Mouse (Mus musculus) layer of hippocampus, postnatal 36 days (tissue): ENCODE results near the gene Polr2i. TPM values are rescaled to one million over a fixed set of nuclear protein-coding genes. Genes with fewer than 3 reads are reported as not detected.
"Not testable (repeated sequence)": the region's sequence is repeated elsewhere in the genome, so short reads cannot be mapped to it uniquely, and the experiment has no call there.

Experiments
- DNase-seq, 2 experiments: peaks; one replicate each; pipeline ENCODE4 v3.0.0; 2022
- total RNA-seq, 2 experiments: library from RNA; stranded (reverse); gene quantifications; 2 replicates each; pipeline ENCODE4 v1.2.3; 2021

Polr2i gene
- 10 to 100 TPM; 53.1 to 65.2 TPM for total RNA-seq

DNA sequence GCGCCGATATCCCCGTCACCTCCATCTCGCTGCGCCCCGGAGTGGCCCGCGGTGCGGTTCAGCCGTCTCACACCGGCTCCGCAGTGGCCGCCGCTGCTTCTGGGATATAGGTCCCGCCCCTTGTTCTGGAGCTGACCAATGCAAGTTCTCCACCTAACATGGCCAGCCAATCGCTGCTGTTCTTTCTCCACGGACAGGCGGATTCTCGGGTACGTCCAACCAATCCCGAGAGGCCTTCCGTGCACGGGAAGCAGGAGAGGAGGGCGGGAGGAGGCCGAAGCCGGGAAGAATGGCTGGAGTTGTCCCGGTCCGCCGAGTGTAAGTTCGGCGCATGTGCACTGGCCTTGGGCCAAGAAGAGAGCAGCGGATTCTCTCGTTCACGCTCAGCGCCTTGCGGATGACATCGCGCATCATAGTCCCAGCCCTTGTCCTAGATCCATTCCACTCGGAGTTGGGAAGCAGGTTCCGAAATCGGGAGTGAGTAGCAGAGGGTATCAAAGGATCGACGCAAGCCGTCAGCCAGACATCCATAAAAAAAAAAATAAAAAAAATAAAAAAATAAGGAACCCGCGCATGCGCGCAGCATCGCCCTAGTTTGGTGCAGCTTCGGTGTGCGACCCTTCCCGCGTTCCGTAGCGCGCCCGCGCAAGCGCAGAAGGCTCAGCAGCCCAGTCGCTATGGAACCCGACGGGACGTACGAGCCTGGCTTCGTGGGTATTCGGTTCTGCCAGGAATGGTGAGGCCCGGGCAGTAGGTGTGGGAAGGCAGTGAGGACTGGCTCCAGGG, at the start of gene Polr2i, which contains the start of gene Tbcb:
Gene Polr2i, plus strand, starts transcription at position 280 of the 786 bp plus-strand sequence.
Gene Tbcb, minus strand, starts transcription at position 604 of the 786 bp plus-strand sequence.
- peak; percentile 99 for DNase-seq

DNA sequence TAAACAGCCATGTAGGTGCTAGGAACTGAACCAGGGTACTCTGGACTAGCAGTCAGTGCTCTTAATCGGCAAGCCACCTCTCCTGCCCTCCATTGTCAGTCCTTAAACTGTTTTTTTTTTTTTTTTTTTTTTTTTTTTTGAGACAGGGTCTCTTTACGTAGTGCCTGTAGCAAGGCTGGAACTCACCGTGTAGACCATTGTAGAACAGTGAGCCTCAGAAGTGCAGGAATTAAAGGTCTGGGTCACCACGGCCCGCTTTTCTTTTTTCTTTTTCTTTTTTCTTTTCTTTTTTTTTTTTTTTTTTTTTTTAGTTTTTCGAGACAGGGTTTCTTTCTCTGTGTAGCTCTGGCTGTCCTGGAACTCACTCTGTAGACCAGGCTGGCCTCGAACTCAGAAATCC, 48.6 kb upstream of the Polr2i start:
- not testable (repeated sequence) for DNase-seq

GRCm38 (mm10) chr7:30183879-30184289, 47.9 kb upstream of the Polr2i start, which contains the start of gene Cox7a1:
Cox7a1 (plus strand) TSS chr7:30184144.
- peak in 1 of 2 experiments; percentile 34 for DNase-seq

DNA sequence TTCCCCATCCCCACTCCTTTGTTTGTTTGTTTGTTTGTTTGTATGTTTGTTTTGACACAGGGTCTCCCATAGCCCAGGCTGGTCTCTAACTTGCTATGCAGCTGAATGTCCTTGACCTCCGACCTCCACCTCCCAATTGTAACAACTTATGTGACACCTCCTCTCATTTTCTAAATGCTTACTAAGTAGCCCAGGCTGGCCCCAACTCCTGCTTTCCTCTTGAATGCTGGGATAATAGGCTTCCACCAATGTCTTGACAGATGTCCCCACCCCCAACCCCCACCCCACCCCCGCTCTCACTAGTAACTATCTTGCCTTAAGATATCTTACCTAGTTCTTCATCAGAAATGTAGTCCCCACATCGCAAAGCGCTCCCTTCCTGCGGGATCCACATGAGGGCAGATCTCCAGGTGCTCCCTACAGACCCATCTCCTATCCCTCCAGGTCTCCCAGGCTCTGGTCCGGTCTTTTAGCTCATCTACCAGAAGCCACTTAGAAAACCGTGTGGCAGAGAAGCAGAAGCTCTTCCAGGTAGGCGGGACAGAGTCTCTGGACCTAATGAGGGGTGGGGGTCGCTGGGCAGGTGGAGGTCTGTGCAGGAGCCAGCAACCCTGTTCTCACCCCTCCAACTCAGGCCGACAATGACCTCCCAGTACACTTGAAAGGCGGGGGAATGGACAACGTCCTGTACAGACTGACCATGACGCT, 47.0 kb upstream of the Polr2i start:
- DNase-seq = no peak

DNA sequence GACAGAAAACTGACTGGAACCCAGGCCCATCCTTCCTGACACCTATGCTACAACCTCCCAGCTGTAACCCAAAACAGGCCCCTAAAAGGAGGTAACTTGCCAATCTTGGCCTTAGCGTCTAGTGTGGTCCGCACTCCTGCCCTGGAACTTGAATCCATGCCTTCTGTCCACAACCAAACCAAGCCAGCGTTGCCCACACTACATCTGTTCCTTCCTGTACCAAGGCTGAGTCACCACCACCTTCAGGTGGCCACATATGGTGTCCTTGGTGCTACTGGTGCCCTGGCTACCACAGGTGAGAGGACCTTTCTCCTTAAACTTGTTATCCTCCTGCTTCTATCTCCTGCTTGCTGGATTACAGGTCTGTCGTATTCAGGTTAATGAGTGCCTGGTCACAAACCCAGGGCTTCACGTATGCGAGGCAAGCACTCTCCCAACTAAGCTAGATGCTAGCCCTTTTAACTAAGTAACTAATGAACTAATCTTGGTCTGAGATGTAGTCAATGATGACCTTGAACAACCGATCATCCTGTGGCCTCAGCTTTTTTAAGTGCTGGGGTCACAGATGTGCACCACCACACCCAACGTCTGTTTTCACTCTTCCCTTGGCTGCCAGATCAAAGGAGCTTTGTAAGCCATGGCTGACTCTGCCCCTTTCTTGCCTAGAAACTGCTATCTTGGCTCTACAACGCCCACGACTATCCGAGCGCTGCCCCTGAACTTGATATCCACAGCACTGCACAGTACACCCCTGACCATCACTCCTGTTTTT, 43.2 kb upstream of the Polr2i start:
- DNase-seq = no peak

DNA sequence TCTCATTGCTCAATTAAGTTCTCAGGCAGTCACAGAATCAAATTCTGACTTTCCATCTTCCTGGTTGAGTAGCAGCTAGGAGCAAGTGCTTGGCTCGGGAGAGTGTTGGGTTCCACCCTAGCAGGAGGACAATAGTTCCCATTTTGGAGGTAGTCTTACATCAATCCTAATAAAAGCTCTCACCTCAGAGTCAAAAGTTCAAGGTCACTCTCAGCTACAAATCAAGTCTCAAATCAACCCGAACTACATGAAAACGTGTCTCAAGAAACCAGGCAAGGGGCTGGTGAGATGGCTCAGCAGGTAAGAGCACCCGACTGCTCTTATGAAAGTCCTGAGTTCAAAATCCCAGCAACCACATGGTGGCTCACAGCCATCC, 42.6 kb upstream of the Polr2i start:
- DNase-seq = no peak

DNA sequence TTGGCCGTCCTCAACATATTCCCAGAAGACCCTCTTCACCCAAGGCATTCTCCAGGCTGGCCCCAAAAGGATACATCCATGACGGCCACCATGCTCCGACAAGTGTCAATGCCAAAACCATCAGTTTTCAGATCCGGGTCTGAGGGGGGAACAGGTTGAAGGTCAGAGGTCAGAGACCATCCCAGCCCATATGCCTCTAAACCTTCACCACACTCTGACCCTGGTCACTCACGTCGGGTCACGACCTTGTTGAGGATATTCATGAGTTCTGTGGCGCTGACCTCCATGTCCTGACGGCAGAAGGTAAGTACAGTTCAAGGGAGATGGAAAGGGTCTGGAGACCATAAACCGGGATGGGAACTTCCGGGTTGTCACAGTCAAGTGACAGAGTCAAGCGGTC, 39.7 kb upstream of the Polr2i start:
- no peak for DNase-seq

DNA sequence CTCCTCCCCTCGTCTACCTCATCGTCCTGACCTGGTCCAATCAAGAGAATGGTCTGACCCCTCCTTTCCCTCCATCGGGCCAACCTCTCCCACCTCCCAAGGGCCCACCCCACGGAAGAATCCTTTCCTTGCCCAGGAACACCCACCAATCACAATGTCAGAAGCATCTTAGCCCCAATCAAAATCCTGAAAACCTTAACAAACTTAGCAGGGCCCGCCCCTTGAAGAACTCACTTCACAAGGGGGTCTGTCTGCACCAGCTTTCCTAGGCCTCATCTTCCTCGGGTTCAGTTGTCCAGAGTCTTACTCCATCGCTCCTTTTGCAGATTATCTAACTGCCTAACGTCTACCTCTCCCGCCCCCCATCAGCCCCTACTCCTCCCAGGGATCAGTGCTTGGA, 38.7 kb upstream of the Polr2i start:
- no peak for DNase-seq

GRCm38 (mm10) chr7:30193581-30194100, 38.1 kb upstream of the Polr2i start:
- peak; percentile 72 to 79 for DNase-seq

- DNase-seq = peak; percentile 38 to 42
These were observed 37.5 kb upstream of the Polr2i start for GRCm38 (mm10) chr7:30194101-30194831.

DNA sequence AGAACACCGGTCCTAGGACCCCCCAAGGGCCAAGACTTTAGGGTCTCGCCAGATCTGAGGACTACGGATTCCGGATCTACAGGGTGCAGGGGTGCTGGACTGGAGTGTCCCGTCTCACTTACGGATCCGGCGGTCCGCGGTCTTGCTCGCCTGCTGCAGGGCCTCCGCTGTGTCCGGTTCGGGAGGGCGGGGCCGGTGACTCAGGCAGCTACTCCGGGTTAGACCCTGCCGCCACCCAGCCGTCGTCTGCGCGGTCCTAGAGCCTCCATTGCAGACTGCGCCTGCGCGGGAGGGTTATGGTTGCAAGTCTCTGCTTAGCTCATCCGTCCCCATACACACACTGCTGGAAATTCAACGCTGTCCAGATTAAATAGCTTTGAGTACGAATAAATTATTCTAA, 36.9 kb upstream of the Polr2i start:
- DNase-seq = peak; percentile 93

DNA sequence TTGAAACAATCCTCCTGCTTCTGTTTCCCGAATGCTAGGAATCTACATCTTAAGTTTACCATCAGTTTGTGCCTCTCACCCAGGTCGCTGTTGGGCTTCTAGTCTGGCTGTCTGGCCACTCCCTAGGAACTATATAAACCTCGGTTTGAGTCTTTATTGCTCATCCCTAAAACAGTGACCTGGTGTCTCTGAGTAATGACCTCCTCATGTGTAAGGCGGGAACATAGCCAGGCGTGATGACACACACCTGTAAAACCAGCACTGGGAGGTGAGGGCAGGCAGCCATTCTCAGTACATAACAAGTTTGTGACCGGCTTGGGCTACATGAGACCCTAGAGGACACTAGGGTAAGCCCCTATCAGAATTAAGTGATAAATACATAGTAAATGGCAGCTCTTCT, 36.3 kb upstream of the Polr2i start:
- DNase-seq = no peak

GRCm38 (mm10) chr7:30196171-30196570, 35.6 kb upstream of the Polr2i start:
- no peak for DNase-seq

DNA sequence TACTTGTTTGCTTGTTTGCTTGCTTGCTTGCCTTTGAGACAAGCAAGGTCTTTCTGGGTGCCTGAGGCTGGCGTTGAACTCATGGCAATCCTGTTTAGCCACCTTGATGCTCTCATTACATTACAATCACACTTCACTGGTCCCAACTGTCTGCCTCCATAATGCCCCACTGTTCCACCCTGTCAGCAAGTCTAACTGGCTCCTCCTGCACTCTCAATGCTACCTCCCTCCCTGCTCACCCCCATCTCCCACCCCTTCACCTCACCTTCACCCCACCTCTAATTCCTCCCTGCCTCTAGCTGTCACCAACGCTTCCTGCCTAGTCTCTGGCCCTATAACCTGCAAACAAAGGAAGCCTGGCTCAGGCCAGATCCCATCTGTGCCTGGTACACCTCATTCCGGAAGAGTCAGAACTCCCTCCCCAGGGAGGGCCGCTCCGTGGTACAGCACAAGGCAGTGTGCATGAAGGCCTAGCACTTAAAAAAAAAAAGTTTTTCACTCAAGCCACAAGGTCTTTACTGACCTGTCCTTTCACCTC, 34.1 kb upstream of the Polr2i start:
- no peak for DNase-seq

DNA sequence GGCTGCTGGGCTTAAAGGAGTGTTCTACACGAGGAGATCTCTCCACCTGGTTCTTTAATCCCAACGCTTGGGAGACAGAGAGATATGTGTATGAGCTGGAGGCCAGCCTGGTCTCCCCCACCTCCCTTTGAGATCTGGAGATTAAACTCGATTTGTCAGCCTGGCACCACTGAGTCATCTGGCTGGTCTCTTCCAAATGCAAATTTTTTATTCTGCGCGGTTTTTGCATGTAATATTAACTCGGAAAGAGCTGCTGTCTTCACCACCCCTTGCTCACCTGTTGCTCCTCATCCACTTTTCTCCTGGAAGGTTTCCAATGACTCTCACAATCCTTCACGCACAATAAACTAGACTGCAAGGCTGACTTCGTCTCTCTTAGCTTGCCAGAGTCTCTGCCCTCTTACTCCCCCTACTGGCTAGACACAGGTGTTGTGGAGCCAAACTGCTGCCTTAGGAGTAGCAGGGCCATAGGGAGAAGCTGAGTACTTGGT, 33.2 kb upstream of the Polr2i start, which contains the start of gene Capns1:
Gene Capns1, minus strand, starts transcription at position 331 of the 491 bp plus-strand sequence.
- DNase-seq = peak in 1 of 2 experiments; percentile 61

DNA sequence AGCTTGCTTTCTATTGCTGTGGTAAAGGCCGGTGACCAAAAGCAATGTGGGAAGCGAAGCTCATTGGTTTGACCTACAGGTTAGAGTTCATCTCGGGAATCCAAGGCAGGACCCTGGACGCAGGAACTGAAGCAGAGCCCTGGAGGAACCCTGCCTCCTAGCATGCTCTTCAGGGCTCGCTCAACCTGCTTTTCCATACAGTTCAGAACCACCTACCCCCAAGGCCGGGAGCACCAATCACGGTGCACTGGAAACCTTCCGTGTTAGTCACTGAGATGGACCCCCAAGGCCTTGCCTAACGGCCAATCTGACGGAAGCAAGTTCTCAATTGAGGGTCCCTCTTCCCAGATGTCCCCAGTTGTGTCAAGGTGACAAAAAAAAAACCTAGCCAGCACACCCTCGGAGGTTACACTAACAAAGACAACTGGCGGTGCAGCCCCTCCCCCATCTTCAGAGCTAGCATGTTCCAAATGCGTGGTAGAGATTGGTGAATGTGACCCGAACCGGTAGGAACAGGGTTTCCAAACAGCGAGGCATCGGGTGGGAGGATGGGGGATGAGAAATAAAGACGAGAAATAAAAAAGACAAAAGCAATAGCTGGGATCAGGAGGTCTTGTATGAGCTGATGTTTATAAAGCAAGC, 32.1 kb upstream of the Polr2i start:
- DNase-seq = no peak

- DNase-seq = no peak
These were observed 31.5 kb upstream of the Polr2i start for GRCm38 (mm10) chr7:30200200-30200599.

DNA sequence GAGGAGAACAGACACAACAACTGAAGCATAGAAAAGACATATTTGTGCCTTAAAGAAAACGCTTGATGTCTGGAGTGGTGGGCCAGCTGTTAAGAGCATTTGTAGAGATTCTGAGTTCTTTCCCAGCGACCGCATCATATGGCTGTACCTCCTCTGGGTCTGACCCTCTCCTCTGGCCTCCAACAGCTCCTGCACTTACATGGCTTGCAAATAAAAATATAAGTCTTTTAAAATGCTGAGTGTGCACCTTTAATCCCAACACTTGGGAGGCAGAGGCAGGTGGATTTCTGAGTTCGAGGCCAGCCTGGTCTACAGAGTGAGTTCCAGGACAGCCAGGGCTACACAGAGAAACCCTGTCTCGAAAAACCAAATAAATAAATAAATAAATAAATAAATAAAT, 31.1 kb upstream of the Polr2i start:
- DNase-seq = not testable (repeated sequence)

GRCm38 (mm10) chr7:30202895-30203690, 28.7 kb upstream of the Polr2i start:
- DNase-seq = no peak

DNA sequence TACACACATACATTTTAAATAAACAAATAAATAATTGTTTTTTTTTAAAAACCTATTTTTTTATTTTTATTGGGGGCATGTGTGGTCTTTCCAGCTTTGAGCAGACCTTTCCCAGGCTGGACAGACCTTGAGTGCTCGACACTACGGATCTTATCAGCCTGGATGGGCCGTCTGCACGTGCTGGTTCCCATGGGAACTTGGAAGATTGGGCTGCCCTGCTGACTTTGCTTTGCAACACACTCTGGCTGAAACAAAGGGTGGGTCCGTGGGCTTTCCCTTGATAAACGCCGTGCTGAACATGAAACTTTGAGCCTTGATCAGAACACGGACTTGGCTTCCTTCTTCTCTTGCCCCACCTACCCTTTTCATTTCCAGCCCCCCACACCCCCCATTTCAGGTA, 27.4 kb upstream of the Polr2i start:
- no peak for DNase-seq
